Mouse (Mus musculus): ENCODE data around the gene Pax6.

DNA sequence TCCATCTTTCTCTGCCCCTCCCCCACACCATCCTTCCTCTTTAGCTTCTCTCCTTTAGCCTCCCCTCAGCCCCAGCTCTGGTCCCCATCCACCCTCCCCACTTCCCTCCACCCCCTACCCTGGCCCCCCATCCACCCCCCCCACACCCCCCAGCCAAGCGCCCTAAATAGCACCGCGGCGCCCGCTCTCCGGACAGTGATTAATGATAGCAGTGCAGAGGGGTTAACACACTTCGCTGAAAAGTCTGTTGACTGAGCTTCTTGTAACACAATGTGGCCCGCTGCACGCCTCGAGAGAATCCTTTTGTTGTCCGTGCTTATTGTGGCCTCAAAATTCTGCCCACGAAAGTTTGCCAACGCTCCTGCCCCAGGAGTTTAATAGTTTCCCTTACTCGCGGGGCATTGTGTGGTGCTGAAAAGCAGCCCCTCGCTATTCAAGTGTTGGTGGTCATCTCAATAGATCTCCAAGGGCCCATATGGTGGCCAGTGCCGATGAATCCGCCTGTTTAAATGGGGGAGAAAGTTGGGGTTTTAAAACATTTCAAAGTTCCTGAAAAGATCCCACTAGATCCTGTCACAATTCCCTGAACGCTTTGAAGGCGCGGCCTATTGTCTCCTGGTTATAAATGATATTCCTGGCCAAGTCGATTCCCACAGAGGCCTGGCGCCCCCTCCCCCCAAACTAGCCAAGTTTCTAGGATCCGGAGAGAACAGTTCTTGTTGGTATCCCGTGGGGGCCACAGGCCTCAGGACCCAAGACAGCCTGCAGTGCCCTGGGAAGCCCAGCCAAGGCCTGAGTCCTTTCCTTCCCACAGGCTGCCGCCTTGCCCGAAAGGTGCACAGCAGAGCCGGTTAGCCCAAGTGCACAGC is 21.3 kb downstream of the Pax6 start:
- TF ChIP-seq POLR2A (IDR thresholded peaks at IDR 0.05; ENCODE audit: low read depth, low read length) (no peak), CTCF (IDR thresholded peaks at IDR 0.05; ENCODE audit: extremely low read depth, insufficient read length, insufficient replicate concordance, low read depth, low read length) (no peak)

Data from small intestine, adult 2 months (tissue).